Mouse (Mus musculus) MEL (cell line): ENCODE data around the gene Atp2a2. TPM values are rescaled to one million over a fixed set of nuclear protein-coding genes. Genes with fewer than 3 reads are reported as not detected.

Experiments
- DNase-seq: peaks from one replicate; pipeline ENCODE4 v3.0.0; 2011; ENCODE audit warnings: low read depth, low spot score
- H3K27ac ChIP-seq: 2 replicates; pipeline ENCODE4 v1.5.1; 2012; ENCODE audit warnings: low read depth, mild to moderate bottlenecking, control low read depth, low read length, moderate library complexity; ENCODE audit not compliant: control insufficient read depth
- H3K27me3 ChIP-seq, 2 experiments: fragments of 150-350 bp in 1 of 2; sonication (generic) in 1 of 2; 2 replicates each; pipeline ENCODE4 v1.6.1; 2012; ENCODE audit warnings: low read length in 2 of 2, mild to moderate bottlenecking in 2 of 2, improper control_type of control experiment in 1 of 2, moderate library complexity in 1 of 2; ENCODE audit not compliant: insufficient read depth in 2 of 2, control insufficient read depth in 1 of 2
- H3K36me3 ChIP-seq, 2 experiments: 2 replicates each; pipeline ENCODE4 v1.6.1; 2012 to 2014; ENCODE audit warnings: low read length in 2 of 2, improper control_type of control experiment in 1 of 2, inconsistent platforms in 1 of 2, mild to moderate bottlenecking in 1 of 2; ENCODE audit not compliant: insufficient read depth in 2 of 2, control insufficient read depth in 1 of 2
- H3K4me1 ChIP-seq, 2 experiments: fragments of 150-350 bp in 1 of 2; sonication (generic) in 1 of 2; 2 replicates each; pipeline ENCODE4 v1.6.1; 2012; ENCODE audit warnings: low read length in 2 of 2, improper control_type of control experiment in 1 of 2, mild to moderate bottlenecking in 1 of 2; ENCODE audit not compliant: insufficient read depth in 2 of 2, control insufficient read depth in 1 of 2
- H3K4me3 ChIP-seq, 2 experiments: fragments of 150-350 bp in 1 of 2; sonication (generic) in 1 of 2; 2 replicates each; pipeline ENCODE4 v1.5.1; 2012; ENCODE audit warnings: low read depth in 2 of 2, low read length in 2 of 2, mild to moderate bottlenecking in 2 of 2, moderate library complexity in 2 of 2, control low read depth in 1 of 2, improper control_type of control experiment in 1 of 2; ENCODE audit not compliant: control insufficient read depth in 1 of 2, insufficient read depth in 1 of 2
- H3K79me2 ChIP-seq: 2 replicates; pipeline ENCODE4 v1.6.1; 2012; ENCODE audit warnings: mild to moderate bottlenecking, low read length, moderate library complexity; ENCODE audit not compliant: control insufficient read depth, poor library complexity, insufficient read depth
- H3K9ac ChIP-seq: 2 replicates; pipeline ENCODE4 v1.6.1; 2012; ENCODE audit warnings: low read depth, mild to moderate bottlenecking, control low read depth, low read length, moderate library complexity; ENCODE audit not compliant: control insufficient read depth, poor library complexity, severe bottlenecking
- H3K9me3 ChIP-seq: fragments of 150-350 bp; sonication (generic); replicated peaks from 2 replicates; pipeline ENCODE4 v1.6.1; 2012; ENCODE audit warnings: mild to moderate bottlenecking, low read length, improper control_type of control experiment, moderate library complexity; ENCODE audit not compliant: insufficient read depth
- BHLHE40 ChIP-seq: IDR thresholded peaks from 2 replicates; pipeline ENCODE4 v1.6.1; 2012; ENCODE audit warnings: low read depth, mild to moderate bottlenecking, inconsistent platforms, low read length, improper control_type of control experiment, borderline replicate concordance
- CHD2 ChIP-seq: IDR thresholded peaks from 2 replicates; pipeline ENCODE4 v1.6.1; 2011; ENCODE audit warnings: low read length, improper control_type of control experiment
- CTCF ChIP-seq, 3 experiments: IDR thresholded peaks in 2 of 3; conservative IDR thresholded peaks in 1 of 3; 2 replicates each; pipeline ENCODE4 v1.5.1; 2011 to 2012; ENCODE audit warnings: low read length in 3 of 3, low read depth in 2 of 3, mild to moderate bottlenecking in 2 of 3, improper control_type of control experiment in 1 of 3, inconsistent platforms in 1 of 3, mixed read lengths in 1 of 3, moderate library complexity in 1 of 3; ENCODE audit not compliant: control insufficient read depth in 1 of 3, insufficient read depth in 1 of 3, poor library complexity in 1 of 3, severe bottlenecking in 1 of 3
- E2F4 ChIP-seq: IDR thresholded peaks from 2 replicates; pipeline ENCODE4 v1.6.1; 2011; ENCODE audit warnings: low read depth, low read length, improper control_type of control experiment, borderline replicate concordance
- ELF1 ChIP-seq: IDR thresholded peaks from 2 replicates; pipeline ENCODE4 v1.6.1; 2014; ENCODE audit warnings: low read depth, mild to moderate bottlenecking, inconsistent platforms, low read length, improper control_type of control experiment, moderate library complexity
- GATA1 ChIP-seq: IDR thresholded peaks from 2 replicates; pipeline ENCODE4 v1.6.1; 2011; ENCODE audit warnings: low read depth, low read length, improper control_type of control experiment
- HCFC1 ChIP-seq: IDR thresholded peaks from 2 replicates; pipeline ENCODE4 v1.6.1; 2012; ENCODE audit warnings: low read depth, mild to moderate bottlenecking, inconsistent platforms, low read length, improper control_type of control experiment, moderate library complexity
- JUND ChIP-seq: IDR thresholded peaks from 2 replicates; pipeline ENCODE4 v1.6.1; 2011; ENCODE audit warnings: low read depth, mild to moderate bottlenecking, improper control_type of control experiment, low read length
- MAX ChIP-seq: IDR thresholded peaks from 2 replicates; pipeline ENCODE4 v1.6.1; 2011; ENCODE audit warnings: low read length, improper control_type of control experiment
- MAZ ChIP-seq: IDR thresholded peaks from 2 replicates; pipeline ENCODE4 v1.6.1; 2012; ENCODE audit warnings: low read depth, mild to moderate bottlenecking, inconsistent platforms, low read length, improper control_type of control experiment
- MXI1 ChIP-seq: IDR thresholded peaks from 2 replicates; pipeline ENCODE4 v1.6.1; 2011; ENCODE audit warnings: mild to moderate bottlenecking, low read depth, low read length, improper control_type of control experiment
- NRF1 ChIP-seq: IDR thresholded peaks from 2 replicates; pipeline ENCODE4 v1.6.1; 2014; ENCODE audit warnings: low read depth, mild to moderate bottlenecking, inconsistent platforms, low read length, improper control_type of control experiment, moderate library complexity; ENCODE audit not compliant: poor library complexity, insufficient read depth, severe bottlenecking
- POLR2A ChIP-seq, 2 experiments: IDR thresholded peaks; 2 replicates each; pipeline ENCODE4 v1.6.1; 2011 to 2012; ENCODE audit warnings: low read length in 2 of 2, mild to moderate bottlenecking in 2 of 2, control low read depth in 1 of 2, improper control_type of control experiment in 1 of 2, low read depth in 1 of 2, moderate library complexity in 1 of 2; ENCODE audit not compliant: control insufficient read depth in 1 of 2, insufficient read depth in 1 of 2, poor library complexity in 1 of 2
- RAD21 ChIP-seq: IDR thresholded peaks from 2 replicates; pipeline ENCODE4 v1.6.1; 2011; ENCODE audit warnings: mild to moderate bottlenecking, low read depth, low read length, improper control_type of control experiment
- SIN3A ChIP-seq: IDR thresholded peaks from 2 replicates; pipeline ENCODE4 v1.6.1; 2012; ENCODE audit warnings: low read length, improper control_type of control experiment, inconsistent platforms
- TAL1 ChIP-seq: IDR thresholded peaks from 2 replicates; pipeline ENCODE4 v1.6.1; 2012; ENCODE audit warnings: mild to moderate bottlenecking, inconsistent platforms, low read length, moderate library complexity, mixed read lengths
- TBP ChIP-seq: IDR thresholded peaks from 2 replicates; pipeline ENCODE4 v1.8.0; 2011; ENCODE audit warnings: low read depth, low read length, improper control_type of control experiment
- UBTF ChIP-seq: IDR thresholded peaks from 2 replicates; pipeline ENCODE4 v1.6.1; 2012; ENCODE audit warnings: low read depth, mild to moderate bottlenecking, inconsistent platforms, low read length, improper control_type of control experiment, moderate library complexity, borderline replicate concordance; ENCODE audit not compliant: insufficient read depth
- USF1 ChIP-seq: IDR thresholded peaks from 2 replicates; pipeline ENCODE4 v1.6.1; 2014; ENCODE audit warnings: low read depth, mild to moderate bottlenecking, inconsistent platforms, low read length, improper control_type of control experiment, moderate library complexity
- ZC3H11A ChIP-seq: IDR thresholded peaks from 2 replicates; pipeline ENCODE4 v1.6.1; 2012; ENCODE audit warnings: low read depth, mild to moderate bottlenecking, inconsistent platforms, low read length, improper control_type of control experiment
- ZNF384 ChIP-seq: IDR thresholded peaks from 2 replicates; pipeline ENCODE4 v1.6.1; 2012; ENCODE audit warnings: low read depth, mild to moderate bottlenecking, inconsistent platforms, low read length, improper control_type of control experiment
- polyA plus RNA-seq, 2 experiments: library from polyadenylated mRNA; stranded (reverse) in 1 of 2; unstranded in 1 of 2; fragments of >175 nt in 1 of 2; fragments of >200 nt in 1 of 2; gene quantifications; 2 replicates each; pipeline versions ENCODE4 v1.2.1 to v1.2.4; 2012; ENCODE audit warnings: low replicate concordance in 2 of 2, low read depth in 1 of 2; ENCODE audit not compliant: insufficient read length in 2 of 2, insufficient read depth in 1 of 2, missing spikeins in 1 of 2
- total RNA-seq: library from RNA; depleted of rRNA; stranded (reverse); fragments of 300-350 nt; gene quantifications from 2 replicates; pipeline ENCODE4 v1.2.3, GENCODE M21; 2012

Gene Atp2a2
- total and polyA plus RNA-seq, 3 experiments, result 117 to 199 (median 176) TPM

DNA sequence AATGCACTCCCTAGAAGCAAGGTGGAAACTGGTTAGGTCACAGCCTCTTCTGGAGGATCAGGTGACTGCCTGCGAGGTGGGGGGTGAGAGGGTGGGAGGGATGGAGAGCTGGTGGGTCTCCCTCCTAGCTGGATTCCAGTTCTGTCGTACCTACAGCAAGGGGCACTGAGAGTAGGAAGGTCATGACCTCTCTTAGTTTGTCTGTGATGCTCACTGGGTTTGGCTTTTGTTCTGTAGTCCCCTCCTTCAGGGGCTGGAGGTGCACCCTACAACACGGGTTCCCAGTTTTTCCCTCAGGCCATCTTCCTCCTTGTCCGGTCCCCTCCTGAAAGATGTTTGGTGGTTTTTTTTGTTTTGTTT, 1.7 kb upstream of the Atp2a2 start:
- no peak for DNase-seq
- Histone ChIP-seq H3K27ac (no peak overlapping the region), H3K79me2 (peaks cover 24% of the 10 kb centered on the region)

GRCm38 (mm10) chr5:122503015-122503759, 1.2 kb upstream of the Atp2a2 start:
- Histone ChIP-seq H3K4me1 (peaks cover 12 to 13% of the 10 kb centered on the region in 2 experiments), H3K36me3 (peaks cover 8 to 23% of the 10 kb centered on the region in 2 experiments), H3K9ac (peak overlapping the region; percentile 91)
- DNase-seq, result no peak
- no peak for TF ChIP-seq BHLHE40
- no peak for TF ChIP-seq CHD2
- no peak for TF ChIP-seq GATA1
- no peak for TF ChIP-seq UBTF
- TF ChIP-seq TAL1, result no peak
- no peak for TF ChIP-seq HCFC1
- TF ChIP-seq MAZ, result no peak
- TF ChIP-seq ELF1, result no peak
- no peak for TF ChIP-seq ZC3H11A
- no peak for TF ChIP-seq NRF1
- TF ChIP-seq TBP, result no peak
- TF ChIP-seq ZNF384, result no peak
- TF ChIP-seq CTCF (IDR thresholded peaks at IDR 0.05 in 2 of 3, conservative IDR thresholded peaks at IDR 0.05 in 1 of 3; ENCODE audit: control insufficient read depth in 1 of 3, insufficient read depth in 1 of 3, low read depth in 2 of 3, low read length in 3 of 3, poor library complexity in 1 of 3, severe bottlenecking in 1 of 3), result no peak
- TF ChIP-seq E2F4, result no peak
- no peak for TF ChIP-seq USF1
- TF ChIP-seq POLR2A (IDR thresholded peaks at IDR 0.05; ENCODE audit: control insufficient read depth in 1 of 2, insufficient read depth in 1 of 2, low read depth in 1 of 2, low read length in 2 of 2, poor library complexity in 1 of 2), result no peak
- no peak for TF ChIP-seq MXI1
- TF ChIP-seq SIN3A, result no peak
- TF ChIP-seq, all 39 proteins: peak for 0
- peaks cover 28% of the 10 kb centered on the region for H3K79me2 ChIP-seq
- H3K4me3 ChIP-seq, result peak overlapping the region; percentile 87 to 88
- no peaks in the 10 kb centered on the region for H3K27me3 ChIP-seq
- H3K27ac ChIP-seq, result no peak overlapping the region
- H3K9me3 ChIP-seq, result no peaks in the 10 kb centered on the region

More for the DNA sequence above, 1.7 kb upstream of the Atp2a2 start:
- Histone ChIP-seq H3K9me3 (no peaks in the 10 kb centered on the region), H3K4me3 (no peak overlapping the region), H3K9ac (no peak overlapping the region), H3K4me1 (peaks cover 11% of the 10 kb centered on the region in 2 experiments), H3K27me3 (no peaks in the 10 kb centered on the region), H3K36me3 (peaks cover 8 to 19% of the 10 kb centered on the region in 2 experiments)
- TF ChIP-seq MAZ (no peak), RAD21 (no peak), MAX (no peak), ELF1 (no peak), CTCF (IDR thresholded peaks at IDR 0.05 in 2 of 3, conservative IDR thresholded peaks at IDR 0.05 in 1 of 3; ENCODE audit: control insufficient read depth in 1 of 3, insufficient read depth in 1 of 3, low read depth in 2 of 3, low read length in 3 of 3, poor library complexity in 1 of 3, severe bottlenecking in 1 of 3) (no peak), JUND (no peak)
